Mouse (Mus musculus) lung, postnatal 25 days (tissue): ENCODE results near the gene Slc35e2.
"Not testable (repeated sequence)": the region's sequence is repeated elsewhere in the genome, so short reads cannot be mapped to it uniquely, and the experiment has no call there.

ENCODE experiments used
- DNase-seq: peaks from one replicate; pipeline ENCODE4 v3.0.0; 2022; ENCODE audit warnings: low spot score

Slc35e2 gene

DNA sequence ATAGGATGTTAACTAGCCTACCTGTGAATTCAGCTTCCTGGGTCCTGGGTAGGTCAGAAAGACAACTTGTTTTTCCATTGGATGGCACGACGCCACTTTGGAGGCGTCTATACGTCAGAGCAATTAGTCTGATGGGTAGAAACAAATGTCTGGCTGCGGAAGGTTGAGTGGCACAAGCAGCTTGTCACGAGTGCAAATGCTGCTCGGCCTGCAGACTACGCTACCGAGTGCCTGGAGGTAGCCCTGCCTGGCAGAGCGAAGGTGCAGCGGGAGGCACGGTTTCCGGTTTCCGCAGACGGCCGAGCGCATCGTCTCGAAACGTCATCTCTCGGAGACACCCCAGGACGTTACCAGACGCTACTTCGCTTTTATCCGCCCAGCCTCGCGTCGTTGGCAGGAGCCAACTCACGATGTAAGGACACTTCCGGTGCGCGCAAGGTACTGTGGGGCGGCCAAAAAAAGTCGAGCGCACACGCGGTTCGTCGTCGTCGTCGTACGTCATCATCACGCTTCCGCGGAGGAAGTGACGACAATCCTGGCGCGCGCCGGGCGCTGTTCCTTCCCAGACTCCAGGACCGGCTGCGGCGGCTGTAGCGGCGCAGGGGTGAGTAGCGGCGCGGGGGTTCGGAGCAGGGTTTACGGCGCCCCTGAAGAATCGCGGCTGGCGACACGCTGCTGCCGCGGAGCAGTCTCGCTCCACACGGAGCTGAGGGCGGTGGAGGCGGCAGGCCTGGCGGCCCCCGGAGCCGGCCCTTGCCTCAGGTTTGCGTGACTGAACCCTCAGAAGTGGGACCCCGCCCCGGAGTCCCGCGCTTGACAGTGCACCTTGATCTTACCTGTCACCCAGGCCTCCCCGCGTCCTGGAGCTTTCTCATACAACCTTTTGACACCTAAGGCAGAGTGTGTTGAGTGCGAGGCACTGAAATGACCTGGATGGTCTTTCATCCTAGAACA lies 23.4 kb downstream of the Slc35e2 start, which contains the start of gene Cdk11b:
Gene Cdk11b (plus strand): TSS at position 517 of the 954 bp plus-strand sequence.
- DNase-seq, result peak; percentile 97

DNA sequence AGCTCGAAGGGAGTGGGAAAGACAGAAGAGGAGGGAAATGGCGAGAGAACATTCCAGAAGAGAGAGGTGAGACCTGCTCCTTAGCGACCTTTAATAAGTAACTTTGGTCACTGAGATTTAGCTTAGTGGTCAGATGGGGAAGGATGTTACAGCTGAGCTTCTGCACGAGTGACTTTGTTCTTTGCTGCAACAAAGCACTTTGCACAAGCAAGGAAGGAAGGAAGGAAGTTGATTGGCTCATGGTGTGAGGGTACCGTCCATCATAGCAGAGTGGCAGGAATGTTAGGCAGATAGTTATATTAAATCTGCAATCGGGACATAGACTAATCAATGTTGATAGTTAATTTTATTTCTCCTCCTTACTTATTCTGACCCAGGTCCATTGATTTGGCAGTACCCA lies 29.1 kb downstream of the Slc35e2 start:
- no peak for DNase-seq

DNA sequence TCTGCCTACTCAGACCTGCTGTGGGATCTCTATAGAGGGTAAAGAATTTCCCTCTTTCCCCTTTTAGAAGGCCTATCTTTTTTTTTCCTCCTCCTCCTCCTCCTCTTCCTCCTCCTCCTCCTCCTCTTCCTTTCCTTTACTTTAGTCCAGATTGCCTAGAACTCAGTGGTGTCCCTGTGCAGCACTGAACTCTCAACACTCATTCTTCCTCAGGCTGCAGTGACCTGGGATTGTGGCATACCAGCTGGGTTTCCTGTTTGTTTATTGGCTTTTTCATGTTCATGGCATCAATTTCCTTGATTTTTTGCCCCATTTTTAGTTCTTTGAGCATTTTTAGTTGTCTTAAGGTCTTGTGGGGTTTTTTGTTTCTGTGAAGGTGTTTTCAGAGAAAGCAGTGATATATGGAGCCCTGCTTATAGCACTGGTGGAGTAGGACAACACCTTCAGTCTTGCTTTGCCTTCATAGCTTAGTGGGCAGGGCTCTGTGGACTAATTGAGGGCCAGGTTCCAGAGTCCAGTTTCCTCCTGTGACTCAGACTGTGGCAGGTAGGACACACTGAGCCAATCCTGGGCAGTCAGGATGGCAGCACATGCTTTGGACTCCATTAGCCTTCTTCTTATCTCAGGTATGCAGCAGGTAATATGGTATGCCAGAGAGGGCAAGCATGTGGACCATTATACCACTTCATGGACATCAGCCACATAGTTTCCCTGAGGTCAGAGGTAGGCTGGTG lies 34.7 kb downstream of the Slc35e2 start:
- no peak for DNase-seq

DNA sequence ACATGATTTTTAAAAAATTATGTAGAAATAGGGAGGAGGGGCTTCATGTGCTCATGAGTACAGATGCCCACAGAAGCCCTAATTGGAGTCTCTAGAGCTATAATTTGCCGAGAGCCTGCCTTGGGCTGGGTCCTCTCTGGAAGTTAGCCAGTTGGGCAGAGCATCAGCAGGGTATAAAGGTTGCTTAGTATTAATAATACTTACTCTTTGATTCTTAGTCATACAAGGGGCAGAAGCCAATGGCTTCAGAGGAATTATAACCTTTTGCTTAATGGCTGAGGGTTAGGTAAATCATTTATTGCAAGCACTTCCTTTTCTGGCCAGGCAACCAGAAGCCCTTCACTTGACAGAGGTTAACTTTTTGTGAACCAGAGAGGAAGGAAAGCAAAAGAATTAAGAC lies 42.3 kb downstream of the Slc35e2 start:
- DNase-seq, result no peak

DNA sequence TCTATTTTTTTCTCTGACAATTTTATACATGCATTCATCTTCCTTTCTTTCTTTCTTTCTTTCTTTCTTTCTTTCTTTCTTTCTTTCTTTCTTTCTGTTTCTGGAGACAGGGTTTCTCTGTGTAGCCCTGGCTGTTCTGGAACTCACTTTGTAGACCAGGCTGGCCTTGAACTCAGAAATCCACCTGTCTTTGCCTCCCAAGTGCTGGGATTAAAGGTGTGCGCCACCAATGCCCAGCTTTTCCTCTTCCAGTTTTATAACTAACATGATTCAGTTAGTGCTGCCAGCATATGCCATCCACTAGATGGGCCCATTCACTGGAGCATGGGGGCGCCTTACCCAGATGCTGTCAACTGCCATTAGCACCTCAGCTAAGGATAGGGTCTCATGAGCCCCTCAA lies 44.1 kb downstream of the Slc35e2 start, which contains the start of gene Gm10563:
Gene Gm10563 (minus strand): TSS at position 101 of the 400 bp plus-strand sequence.
- DNase-seq, result not testable (repeated sequence)

DNA sequence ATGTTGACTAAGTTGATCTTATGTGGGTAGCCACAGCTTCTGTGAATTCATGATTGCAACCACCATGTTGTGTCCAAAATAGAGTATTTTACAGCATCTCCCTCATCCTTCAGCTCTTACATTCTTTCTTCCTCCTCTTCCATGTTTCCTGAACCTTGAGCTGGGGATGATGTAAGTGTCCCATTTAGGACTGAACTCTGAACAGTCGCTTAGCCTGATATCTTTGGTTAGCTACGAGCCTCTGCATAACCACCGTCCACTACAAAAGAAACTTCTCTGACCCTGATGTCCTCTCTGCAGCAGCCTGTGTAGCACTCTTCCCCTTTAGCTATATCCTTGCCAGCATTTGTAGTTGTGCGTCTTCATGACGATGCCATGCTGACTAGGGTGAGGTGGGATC lies 44.5 kb downstream of the Slc35e2 start:
- DNase-seq, result no peak

DNA sequence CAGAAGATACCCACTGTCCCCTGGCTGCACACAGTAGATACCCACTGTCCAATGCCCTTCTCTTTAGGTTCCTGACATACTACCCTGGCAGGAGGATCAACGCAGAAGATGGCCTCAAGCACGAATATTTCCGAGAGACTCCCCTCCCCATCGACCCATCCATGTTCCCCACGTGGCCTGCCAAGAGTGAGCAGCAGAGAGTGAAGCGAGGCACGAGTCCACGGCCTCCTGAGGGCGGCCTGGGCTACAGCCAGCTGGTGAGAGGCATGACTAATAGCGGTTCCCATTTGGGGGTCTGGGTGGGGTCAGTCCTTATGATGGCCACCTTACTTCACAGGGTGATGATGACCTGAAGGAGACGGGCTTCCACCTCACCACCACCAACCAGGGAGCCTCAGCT lies 48.1 kb downstream of the Slc35e2 start:
- no peak for DNase-seq

DNA sequence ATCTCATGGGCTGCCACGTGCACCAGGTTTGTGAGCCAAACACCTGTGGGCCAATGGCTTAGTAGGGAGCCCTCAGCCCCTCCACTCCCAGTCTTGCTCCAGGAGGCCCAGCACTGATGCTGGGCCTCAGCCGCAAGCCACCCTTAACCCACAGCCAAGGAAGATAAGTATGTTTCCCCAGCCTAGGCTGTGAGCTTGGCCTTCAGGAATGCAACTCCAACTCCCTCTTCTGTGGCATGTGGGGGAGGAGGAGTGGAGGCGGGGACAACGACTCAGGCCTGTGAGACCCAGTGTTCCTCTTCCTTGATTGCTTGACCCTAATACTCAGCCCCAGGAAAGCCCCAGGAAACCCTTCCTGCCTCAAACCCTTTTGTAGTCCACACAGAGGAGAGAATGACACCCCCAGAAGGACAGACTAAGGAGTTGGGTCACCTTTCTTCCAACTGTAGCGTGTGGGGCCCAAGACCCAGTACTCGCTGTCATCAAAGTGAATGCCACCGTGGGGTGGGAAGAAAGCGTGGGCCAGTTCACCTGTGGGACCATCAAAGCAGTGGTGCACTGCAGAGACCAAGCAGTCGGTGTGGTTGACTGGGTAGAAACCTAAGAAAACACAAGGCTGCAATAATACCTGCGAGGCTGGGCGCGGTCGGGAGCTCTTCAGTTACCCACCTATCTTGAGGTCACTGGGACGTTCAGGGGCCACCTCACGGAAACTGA lies 50.5 kb downstream of the Slc35e2 start:
- peak; percentile 60 for DNase-seq

DNA sequence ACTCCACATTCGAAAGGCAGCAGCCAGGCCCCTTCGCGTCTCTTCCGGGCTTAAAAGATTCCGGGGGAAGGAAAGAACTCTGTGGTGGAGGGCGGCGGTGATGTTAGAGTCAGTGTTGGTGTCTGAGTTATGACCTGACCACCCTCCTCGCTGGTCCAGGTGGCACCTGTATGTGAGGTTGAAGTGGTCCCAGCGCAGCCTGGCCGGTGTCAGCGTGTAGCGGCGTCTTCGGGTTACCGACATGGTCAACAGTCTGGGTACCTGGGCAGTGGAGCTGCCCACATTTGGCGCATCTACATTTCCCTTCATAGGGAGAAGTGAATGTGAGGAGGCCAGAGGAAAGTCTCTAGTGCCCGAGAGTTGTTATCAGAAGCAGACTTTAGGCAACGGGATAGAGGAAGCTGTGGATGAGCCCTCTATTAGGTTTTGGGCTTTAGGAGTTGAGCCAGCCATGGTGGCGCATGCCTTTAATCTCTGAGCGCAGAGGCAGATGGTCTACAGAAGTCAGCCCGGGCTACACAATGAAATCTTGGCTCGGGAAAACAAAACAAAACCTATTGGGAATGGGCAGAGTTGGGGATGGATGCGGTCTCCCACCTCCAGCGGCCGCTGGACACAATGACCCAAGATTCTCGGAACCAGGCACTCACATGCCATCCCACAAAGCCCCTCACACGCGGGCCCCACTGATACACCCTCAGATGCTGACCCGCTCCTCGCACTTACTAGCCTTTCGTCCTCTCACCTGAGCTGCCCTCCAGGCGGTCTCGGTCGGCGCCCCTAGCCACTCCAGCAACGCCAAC lies 51.3 kb downstream of the Slc35e2 start:
- no peak for DNase-seq

DNA sequence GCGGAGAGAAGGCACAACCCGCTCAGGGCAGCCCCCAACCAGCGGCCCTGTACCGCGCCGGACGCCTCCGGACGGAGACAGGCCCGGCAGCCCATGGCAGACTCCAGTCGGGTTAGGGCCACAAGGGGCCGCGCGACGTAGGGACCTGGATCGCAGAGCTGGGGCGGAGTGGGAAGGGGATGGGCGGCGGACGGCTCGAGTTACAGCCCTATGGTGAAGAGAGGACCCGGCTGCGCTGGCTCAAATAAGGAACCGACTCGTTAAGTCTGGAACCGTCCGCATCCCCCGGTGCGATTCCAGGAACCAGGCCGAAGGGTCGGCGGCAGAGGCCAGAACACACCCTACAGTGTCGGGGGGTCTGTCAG lies 51.9 kb downstream of the Slc35e2 start, which contains the start of gene Mmp23:
Gene Mmp23 (minus strand): TSS at position 299 of the 365 bp plus-strand sequence.
- peak; percentile 21 for DNase-seq

DNA sequence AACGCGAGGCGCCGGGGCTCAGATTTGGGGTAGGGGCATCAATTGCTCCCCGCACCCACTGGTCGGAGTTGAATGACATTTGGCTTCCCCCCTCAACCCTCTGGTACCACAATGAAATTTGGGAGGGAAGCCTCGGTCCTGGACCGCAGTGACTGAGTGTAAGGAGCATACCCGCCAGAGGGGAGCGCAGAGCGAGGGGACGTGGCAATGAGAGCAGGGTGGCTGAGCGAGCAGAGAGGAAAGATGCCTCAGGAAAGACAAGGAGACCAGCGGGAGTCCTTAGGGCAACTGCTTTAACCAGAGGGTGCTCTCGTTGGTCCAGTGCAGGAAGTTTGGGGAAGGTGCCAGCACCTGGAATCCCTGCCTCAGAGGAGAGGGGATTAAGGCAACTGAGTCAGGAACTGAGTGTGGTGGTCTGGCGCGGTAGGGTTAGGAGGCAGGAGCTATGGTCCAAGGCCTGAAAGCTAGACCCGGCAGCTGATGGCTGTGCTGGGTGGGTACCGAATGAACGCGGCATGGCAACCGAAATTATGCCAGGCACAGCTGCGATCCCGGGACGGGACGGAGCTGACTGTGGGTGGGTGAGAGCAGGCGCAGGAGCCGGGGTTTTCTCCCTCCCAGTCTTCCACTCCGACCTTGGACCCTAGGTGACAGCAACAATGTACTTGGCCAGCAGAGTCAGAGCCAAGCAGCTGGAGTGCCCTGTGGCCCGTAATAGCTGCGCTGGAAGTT lies 52.4 kb downstream of the Slc35e2 start:
- no peak for DNase-seq

DNA sequence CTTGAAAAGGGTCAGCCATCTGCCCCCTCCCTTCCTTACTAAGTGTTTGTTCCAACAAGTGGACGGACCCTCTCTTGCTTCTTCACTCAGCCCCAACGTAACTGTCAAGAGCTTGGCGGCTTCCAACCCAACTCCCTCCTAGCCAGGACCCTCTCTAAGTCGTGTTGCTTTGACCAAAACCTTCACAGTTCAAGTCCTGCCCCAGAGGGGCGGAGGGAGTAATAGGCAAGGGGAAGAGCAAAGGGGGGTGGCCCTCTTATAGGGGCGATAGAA lies 52.9 kb downstream of the Slc35e2 start:
- DNase-seq, result no peak

DNA sequence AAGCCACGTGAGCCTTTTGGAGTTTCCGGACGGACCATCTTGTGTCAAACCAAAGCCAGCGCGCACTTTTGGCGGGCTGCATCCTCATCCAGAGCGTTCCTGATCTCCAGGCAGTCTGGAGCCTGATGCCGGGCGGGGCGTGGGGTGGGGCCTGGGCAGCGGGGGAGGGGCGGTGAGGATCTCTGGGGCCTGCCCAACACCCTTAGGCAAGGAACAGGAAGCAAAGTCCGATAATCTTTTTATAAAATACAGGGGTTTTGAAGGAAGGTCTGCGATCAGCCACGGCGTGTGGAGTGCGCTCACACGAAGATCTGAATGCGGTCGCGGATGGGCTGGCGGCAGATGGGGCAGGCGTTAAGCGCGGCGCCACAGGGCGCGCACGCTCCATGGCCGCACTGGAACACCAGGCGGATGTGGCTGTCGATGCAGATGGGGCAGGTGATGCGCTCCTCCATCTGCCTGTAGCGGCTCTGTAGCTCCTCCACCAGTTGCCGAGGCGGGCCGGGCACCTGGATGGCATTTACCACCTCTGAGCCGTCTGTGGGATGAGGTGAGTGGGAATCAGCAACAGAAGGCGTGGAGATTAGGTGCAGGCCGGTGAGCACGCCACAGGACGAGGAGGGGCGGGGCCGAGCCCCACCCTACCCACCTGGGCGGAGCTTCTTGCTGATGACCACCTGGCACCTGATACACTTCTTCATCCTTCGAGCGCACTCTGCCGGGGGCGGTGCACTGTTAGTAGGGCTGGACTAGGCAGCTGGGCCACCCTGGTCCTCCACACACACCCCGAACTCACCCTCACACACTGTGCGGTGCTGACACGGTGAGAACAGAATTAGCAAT lies 53.5 kb downstream of the Slc35e2 start:
- peak; percentile 52 for DNase-seq

DNA sequence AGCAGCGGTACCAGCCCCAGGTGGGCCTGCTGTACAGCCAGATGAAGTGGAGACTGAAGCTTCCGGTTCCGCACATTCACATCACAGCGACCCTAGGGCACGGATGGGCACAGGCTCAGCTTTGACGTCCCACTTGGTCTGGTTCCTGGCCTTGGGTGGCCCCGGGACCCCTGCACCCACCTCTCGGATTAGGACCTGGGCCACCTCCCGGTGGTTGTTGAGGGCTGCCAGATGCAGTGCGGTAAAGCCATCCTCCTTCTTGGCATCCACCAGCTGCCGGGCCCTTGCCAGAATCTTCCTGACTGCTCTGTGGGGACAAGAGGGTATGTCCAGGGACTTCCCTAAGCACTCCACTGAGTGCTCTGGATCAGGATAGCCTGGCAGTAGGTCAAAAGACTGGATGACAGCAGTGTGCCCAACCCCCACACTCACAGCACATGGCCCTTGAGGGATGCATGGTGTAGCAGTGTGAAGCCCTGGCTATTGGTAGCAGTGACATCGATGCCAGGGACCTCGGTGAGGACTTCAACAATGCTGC lies 55.1 kb downstream of the Slc35e2 start:
- no peak for DNase-seq

DNA sequence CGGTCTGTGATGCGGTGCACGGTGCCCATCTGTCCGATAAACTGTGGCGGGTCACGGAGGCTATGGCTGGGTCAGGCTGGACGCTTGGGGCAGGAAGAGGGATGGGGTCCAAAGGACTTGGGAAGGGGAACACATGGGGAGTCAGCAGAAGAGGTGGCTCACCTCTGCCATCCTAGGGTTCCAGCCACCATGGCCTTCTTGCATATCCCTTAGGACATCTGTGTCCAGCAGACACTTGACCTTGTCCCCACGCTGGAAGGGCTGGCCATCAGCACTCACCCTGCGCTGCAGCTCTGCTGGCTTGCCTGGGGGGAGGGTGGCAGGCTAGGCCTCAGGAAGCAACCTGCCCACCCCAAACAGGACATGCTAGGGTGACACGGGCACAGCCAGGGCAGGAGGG lies 57.7 kb downstream of the Slc35e2 start:
- DNase-seq, result no peak

DNA sequence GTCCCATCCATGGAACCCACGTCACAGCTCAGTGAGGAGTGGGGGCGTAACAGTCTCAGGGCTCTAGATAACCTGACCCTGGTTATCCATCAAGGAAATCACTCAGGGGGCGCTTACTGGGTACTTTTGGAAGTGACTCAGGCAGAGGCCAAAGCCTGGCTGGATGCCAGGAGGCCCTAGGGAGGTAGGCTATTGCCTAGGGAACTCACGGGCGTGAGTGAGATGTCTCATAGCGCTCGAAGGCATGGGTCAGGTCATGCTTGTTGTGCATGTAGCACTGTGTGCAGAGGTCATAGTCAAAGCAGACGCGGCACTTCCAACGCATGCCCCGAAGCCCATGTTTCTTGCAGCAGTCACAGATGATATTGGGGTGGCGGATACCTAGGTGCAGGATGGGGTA lies 59.4 kb downstream of the Slc35e2 start:
- no peak for DNase-seq

DNA sequence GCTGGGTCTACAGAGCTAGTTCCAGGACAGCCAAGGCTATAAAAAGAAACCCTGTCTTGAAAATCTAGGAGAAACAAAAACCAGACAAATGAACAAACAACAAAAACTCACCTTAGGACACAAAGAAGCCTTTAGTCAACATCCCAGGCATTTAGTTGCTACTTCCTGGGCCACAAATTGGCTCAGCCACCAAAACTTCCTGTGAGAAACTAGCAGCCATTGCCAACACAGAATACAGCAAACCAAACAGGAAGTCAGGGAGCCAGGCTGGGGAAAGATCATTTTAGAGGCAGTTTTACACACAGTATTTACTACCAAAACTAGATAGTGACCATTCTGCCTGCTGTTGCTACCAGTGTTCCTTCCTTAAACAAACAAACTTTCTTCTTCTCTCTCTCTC lies 65.7 kb downstream of the Slc35e2 start:
- no peak for DNase-seq

DNA sequence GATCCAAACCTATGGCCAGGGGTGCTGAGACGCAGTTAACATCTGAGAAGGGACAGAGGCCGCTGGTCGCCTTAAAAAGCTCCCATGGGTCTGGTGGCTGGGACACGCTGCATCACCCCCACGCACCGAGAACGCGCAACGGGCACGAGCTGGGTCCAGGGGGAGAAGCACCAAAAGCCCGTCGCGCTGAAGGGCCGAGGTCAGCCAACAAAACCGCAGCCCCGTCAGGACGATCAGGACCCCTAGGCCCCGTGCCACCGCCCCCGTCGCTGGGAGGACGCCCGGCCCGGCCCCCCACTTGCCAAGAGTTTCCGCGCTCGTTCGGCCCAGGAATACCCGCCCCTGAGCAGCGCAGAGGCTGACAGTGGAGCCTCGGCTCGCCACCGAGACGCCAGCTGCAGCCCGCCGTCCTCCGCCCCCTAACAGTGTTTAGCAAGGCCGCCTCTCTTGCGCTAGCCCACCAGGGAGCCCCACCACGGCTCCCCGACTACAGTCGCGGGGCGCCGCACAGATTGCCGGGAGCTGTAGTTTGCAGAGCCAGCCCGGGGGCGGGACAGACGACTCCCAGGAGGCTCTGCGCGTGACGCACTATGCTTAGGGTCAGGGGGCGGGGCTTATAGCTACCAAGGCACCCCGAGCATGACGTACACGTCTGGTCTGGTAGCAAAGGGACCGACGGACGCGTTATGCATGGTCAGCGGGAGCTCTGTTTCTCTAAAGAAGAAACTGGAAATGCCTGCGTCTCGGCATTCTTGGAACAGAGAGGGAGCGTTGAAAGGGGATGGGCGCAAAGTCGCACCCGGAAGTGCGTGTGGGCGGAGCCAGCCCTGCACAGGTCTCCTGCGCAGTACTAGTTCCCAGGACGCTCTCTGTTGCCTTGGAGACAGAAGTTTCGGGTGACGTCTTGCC lies 67.7 kb downstream of the Slc35e2 start, which contains the start of gene Mib2:
Gene Mib2 (minus strand): TSS at position 510 of the 909 bp plus-strand sequence.
- peak; percentile 97 for DNase-seq
